Mouse (Mus musculus) gastrocnemius, postnatal 4 days (tissue): ENCODE results near the gene N4bp2. TPM values are rescaled to one million over a fixed set of nuclear protein-coding genes. Genes with fewer than 3 reads are reported as not detected.
"Not testable (repeated sequence)": the region's sequence is repeated elsewhere in the genome, so short reads cannot be mapped to it uniquely, and the experiment has no call there.

Experiments
- DNase-seq, 2 experiments: peaks; one replicate each; pipeline ENCODE4 v3.0.0; 2021 to 2022; ENCODE audit warnings: low spot score in 2 of 2, mixed read lengths in 2 of 2
- long read RNA-seq, 2 experiments: library from polyadenylated mRNA; stranded (forward); transcript quantifications; one replicate each; pipeline ENCODE4 v2.0.0; 2021
- total RNA-seq, 2 experiments: library from RNA; stranded (reverse); gene quantifications; 2 replicates each; pipeline ENCODE4 v1.2.3; 2021

The N4bp2 gene
- total RNA-seq, result 10 to 100 TPM; 61.3 to 67.5 TPM
- long read RNA-seq, experiment 1, partial matches to known transcripts, result 6 of 7 reads
- long read RNA-seq, experiment 1, other reads (novel, unspliced or antisense), result 0 of 7 reads
- long read RNA-seq, experiment 2, partial matches to known transcripts, result 8 of 13 reads
- long read RNA-seq, experiment 2, other reads (novel, unspliced or antisense), result 5 of 13 reads

GRCm38 (mm10) chr5:65763088-65763915, at the start of gene N4bp2:
TSS of gene N4bp2 (plus strand) at chr5:65763521.
- peak; percentile 72 to 80 for DNase-seq

GRCm38 (mm10) chr5:65715084-65715483, 48.2 kb upstream of the N4bp2 start:
- no peak for DNase-seq

- no peak for DNase-seq
Observed at GRCm38 (mm10) chr5:65717063-65717902, 46.0 kb upstream of the N4bp2 start.

GRCm38 (mm10) chr5:65717903-65718211, 45.5 kb upstream of the N4bp2 start:
- not testable (repeated sequence) for DNase-seq

GRCm38 (mm10) chr5:65718368-65718767, 45.0 kb upstream of the N4bp2 start:
- DNase-seq, result no peak

GRCm38 (mm10) chr5:65724311-65725054, 38.8 kb upstream of the N4bp2 start:
- peak; percentile 20 to 40 for DNase-seq

GRCm38 (mm10) chr5:65731173-65732007, 31.9 kb upstream of the N4bp2 start:
- DNase-seq, result peak in 1 of 2 experiments; percentile 24

- no peak for DNase-seq
Observed at GRCm38 (mm10) chr5:65735601-65736000, 27.7 kb upstream of the N4bp2 start.

- no peak for DNase-seq
Observed at GRCm38 (mm10) chr5:65739366-65739765, 24.0 kb upstream of the N4bp2 start.

GRCm38 (mm10) chr5:65746908-65747307, 16.4 kb upstream of the N4bp2 start:
- no peak for DNase-seq

GRCm38 (mm10) chr5:65748386-65748785, 14.9 kb upstream of the N4bp2 start:
- no peak for DNase-seq

- no peak for DNase-seq
Observed at GRCm38 (mm10) chr5:65748880-65749279, 14.4 kb upstream of the N4bp2 start.

- no peak for DNase-seq
Observed at GRCm38 (mm10) chr5:65752021-65752420, 11.3 kb upstream of the N4bp2 start.

GRCm38 (mm10) chr5:65755859-65756258, 7.5 kb upstream of the N4bp2 start:
- DNase-seq, result no peak

- DNase-seq, result no peak
Observed at GRCm38 (mm10) chr5:65757110-65757509, 6.2 kb upstream of the N4bp2 start.

- no peak for DNase-seq
Observed at GRCm38 (mm10) chr5:65760041-65760440, 3.3 kb upstream of the N4bp2 start.

- no peak for DNase-seq
Observed at GRCm38 (mm10) chr5:65760599-65760998, 2.7 kb upstream of the N4bp2 start.

- DNase-seq, result no peak
Observed at GRCm38 (mm10) chr5:65761020-65761419, 2.3 kb upstream of the N4bp2 start.

GRCm38 (mm10) chr5:65761921-65762320, 1.4 kb upstream of the N4bp2 start:
- DNase-seq, result no peak

GRCm38 (mm10) chr5:65762686-65763085, 635 bp upstream of the N4bp2 start:
- DNase-seq, result no peak
